Mouse (Mus musculus): ENCODE data around the gene Fam126a. TPM values are rescaled to one million over a fixed set of nuclear protein-coding genes. Genes with fewer than 3 reads are reported as not detected.
A peak's percentile ranks its signal among the peaks of the same experiment; 100 is the strongest.

Gene Fam126a
- 10 to 100 TPM; 37.3 to 41.6 TPM for total RNA-seq (2021)

DNA sequence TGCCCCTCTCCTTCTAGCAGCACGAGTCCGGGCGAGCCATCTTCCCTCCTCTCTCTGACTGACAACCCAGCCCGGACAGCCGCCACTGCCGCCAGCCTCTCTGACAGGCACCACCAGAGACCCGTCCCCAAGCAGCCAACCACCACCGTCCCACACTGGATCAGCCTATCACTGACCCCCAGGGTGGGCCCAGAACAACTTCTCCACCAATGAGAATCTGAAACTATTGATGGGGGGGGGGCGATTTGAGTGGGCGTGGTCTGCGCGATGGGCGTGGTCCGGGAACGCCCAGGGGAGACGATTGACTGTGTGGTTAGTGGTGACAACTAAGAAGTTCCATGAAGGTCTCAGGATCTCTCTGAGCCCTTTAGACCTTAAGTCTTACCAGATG lies at the start of gene Fam126a:
Fam126a (minus strand) TSS at position 112 of the 391 bp plus-strand sequence.
- intact Hi-C loops (cut with DNase I), result no loop called here
- peak; percentile 96 to 97 for DNase-seq (ENCODE audit: extremely low spot score in 1 of 2, low spot score in 2 of 2)

- intact Hi-C loops (cut with DNase I), result no loop called here
- peak in 1 of 2 experiments; percentile 32 for DNase-seq (ENCODE audit: extremely low spot score in 1 of 2, low spot score in 2 of 2)
These were observed 48.1 kb upstream of the Fam126a start for GRCm38 (mm10) chr5:24078420-24079179.

- intact Hi-C loops (cut with DNase I), result loop anchor here (2.0 kb wide), 1 partner anchor 227 kb away; no protein-coding TSS in a partner anchor
- DNase-seq (ENCODE audit: extremely low spot score in 1 of 2, low spot score in 2 of 2), result no peak
These were observed 47.3 kb upstream of the Fam126a start for GRCm38 (mm10) chr5:24077739-24078306.

DNA sequence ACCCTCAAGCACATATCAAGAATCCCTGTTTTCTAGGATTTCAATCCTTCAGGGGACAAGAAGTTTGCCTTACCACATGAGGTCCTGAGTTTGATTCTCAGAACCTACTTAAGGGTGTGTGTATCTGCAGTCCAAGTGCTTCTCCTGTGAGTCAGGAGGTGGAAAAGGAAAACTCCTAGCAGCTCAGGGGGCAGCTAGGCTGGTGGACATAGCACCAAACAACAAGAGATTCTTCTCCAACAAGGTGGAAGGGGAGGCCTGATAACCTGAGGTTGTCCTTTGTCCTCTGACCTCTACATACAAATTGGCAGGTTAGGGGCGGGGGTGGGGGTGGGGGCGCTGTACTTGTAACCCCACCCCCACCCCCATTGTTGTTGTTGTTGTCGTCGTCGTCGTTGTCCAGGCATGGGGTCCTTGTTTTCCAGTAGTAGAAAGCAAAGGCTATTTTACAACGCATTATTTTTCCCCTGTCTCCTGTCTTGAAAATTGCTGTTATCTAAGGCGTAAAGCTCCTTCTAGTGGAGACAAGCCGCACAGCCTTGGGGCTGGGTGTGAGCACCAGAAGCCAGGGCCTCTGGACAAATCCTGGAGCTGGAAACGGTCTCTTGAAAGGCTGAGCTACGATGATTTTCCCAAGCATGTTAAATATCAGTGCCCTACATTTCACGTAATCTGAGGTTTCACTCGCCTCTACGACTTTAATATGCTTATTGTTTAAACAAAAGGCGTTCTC lies 46.7 kb upstream of the Fam126a start:
- intact Hi-C loops (cut with DNase I), result loop anchor here (2.0 kb wide), 1 partner anchor 226 kb away; no protein-coding TSS in a partner anchor
- peak; percentile 53 to 78 for DNase-seq (ENCODE audit: extremely low spot score in 1 of 2, low spot score in 2 of 2)

- intact Hi-C loops (cut with DNase I), result no loop called here
- no peak for DNase-seq (ENCODE audit: extremely low spot score in 1 of 2, low spot score in 2 of 2)
These were observed 41.5 kb upstream of the Fam126a start for GRCm38 (mm10) chr5:24072031-24072430.

- intact Hi-C loops (cut with DNase I), result no loop called here
These were observed 38.5 kb upstream of the Fam126a start for GRCm38 (mm10) chr5:24068955-24069354.

DNA sequence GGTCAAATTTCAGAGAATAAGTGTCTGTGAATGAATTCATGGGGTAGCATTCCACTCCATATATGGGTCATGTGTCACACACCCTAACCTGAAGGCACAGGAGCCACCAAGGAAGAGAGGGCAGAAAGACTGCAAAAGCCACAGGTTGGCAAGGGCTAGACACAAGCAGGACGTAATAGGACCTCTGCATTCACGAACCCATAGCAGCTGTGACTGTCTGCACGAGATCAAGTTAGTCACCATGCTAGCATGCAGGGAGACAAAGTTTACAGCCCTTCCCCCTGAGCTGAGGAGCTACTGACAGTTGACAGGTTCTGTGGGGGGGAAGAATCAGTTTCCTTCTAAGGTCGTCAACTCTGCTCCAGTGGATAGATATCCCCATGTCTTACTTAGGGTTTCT lies 33.1 kb upstream of the Fam126a start:
- DNase-seq (ENCODE audit: extremely low spot score in 1 of 2, low spot score in 2 of 2), result no peak
- intact Hi-C loops (cut with DNase I), result no loop called here

More at GRCm38 (mm10) chr5:24068955-24069354, 38.5 kb upstream of the Fam126a start:
- no peak for DNase-seq (ENCODE audit: extremely low spot score in 1 of 2, low spot score in 2 of 2)

DNA sequence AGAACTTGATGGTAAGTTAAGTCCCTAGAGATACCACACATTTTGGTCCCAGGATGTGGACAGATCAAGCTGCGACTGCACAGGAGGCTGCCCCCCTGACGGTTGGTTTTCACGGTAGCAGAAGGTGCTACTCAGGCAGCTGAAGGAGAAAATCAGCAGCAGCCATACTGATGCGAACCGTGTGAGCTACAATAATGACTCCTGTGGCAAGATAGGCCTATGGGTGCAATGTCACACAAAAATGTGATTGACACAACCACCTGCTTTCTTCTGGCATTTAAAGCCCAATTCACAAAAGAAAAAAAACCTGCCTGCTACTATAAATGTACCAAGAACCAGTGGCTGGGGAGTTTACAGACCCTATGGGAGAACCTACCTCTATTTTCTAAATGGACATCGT lies 32.5 kb upstream of the Fam126a start:
- intact Hi-C loops (cut with DNase I), result no loop called here
- no peak for DNase-seq (ENCODE audit: extremely low spot score in 1 of 2, low spot score in 2 of 2)

- intact Hi-C loops (cut with DNase I), result no loop called here
- no peak for DNase-seq (ENCODE audit: extremely low spot score in 1 of 2, low spot score in 2 of 2)
These were observed 30.5 kb upstream of the Fam126a start for GRCm38 (mm10) chr5:24060949-24061348.

DNA sequence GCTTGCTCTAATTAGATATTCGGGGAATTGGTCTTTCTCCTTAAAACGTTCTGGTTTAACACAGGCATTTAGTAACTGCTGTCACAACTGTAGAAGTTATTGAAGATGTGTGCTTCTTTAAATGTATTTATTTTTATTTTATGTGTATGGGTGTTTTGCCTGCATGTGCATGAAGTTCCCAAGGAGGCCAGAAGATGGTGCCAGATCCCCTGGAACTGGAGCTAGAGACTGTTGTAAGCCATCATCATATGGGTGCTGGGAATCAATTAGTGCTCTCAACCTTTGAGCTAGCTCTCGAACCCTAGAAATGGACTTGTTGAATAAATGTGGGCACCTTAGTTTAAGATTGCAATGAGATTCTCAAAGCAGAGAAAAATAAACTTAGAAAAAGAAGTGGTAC lies 27.1 kb upstream of the Fam126a start:
- DNase-seq (ENCODE audit: extremely low spot score in 1 of 2, low spot score in 2 of 2), result no peak
- intact Hi-C loops (cut with DNase I), result no loop called here

DNA sequence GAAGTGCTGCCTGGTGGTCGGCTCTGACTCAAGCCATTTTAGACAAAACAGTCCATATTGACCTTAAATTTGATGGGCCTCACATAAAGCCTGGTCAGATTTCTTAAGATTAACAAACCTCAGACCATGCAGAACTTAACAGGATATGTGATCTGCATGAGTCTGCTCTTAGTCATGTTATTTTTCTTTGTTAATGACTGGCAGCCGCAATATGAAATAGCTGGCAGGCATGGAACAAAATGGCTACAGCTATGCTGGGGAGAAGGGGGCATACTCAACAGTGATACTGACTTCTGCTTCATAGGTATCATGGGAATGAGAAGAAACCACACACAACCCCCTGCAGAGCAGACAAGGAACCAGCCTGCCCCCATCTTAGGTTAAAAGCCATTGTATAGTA lies 26.4 kb upstream of the Fam126a start:
- intact Hi-C loops (cut with DNase I), result no loop called here
- DNase-seq (ENCODE audit: extremely low spot score in 1 of 2, low spot score in 2 of 2), result no peak

DNA sequence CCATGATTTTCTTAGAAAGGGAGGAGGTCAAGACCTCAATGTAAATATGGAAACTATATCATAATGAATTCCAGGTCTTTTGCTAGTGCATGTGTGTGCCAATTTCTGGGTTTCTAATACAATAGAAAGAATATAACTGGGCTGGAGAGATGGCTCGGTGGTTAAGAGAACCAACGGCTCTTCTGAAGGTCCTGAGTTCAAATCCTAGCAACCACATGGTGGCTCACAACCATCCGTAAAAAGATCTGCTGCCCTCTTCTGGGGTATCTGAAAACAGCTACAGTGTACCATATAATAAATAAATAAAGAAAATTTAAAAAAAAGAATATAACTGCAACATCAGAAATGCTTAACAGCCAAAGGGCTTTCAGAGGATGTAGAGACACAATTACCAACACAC lies 23.9 kb upstream of the Fam126a start:
- DNase-seq (ENCODE audit: extremely low spot score in 1 of 2, low spot score in 2 of 2), result no peak
- intact Hi-C loops (cut with DNase I), result no loop called here

GRCm38 (mm10) chr5:24053245-24054190 lies 23.0 kb upstream of the Fam126a start:
- DNase-seq (ENCODE audit: extremely low spot score in 1 of 2, low spot score in 2 of 2), result no peak
- intact Hi-C loops (cut with DNase I), result no loop called here

DNA sequence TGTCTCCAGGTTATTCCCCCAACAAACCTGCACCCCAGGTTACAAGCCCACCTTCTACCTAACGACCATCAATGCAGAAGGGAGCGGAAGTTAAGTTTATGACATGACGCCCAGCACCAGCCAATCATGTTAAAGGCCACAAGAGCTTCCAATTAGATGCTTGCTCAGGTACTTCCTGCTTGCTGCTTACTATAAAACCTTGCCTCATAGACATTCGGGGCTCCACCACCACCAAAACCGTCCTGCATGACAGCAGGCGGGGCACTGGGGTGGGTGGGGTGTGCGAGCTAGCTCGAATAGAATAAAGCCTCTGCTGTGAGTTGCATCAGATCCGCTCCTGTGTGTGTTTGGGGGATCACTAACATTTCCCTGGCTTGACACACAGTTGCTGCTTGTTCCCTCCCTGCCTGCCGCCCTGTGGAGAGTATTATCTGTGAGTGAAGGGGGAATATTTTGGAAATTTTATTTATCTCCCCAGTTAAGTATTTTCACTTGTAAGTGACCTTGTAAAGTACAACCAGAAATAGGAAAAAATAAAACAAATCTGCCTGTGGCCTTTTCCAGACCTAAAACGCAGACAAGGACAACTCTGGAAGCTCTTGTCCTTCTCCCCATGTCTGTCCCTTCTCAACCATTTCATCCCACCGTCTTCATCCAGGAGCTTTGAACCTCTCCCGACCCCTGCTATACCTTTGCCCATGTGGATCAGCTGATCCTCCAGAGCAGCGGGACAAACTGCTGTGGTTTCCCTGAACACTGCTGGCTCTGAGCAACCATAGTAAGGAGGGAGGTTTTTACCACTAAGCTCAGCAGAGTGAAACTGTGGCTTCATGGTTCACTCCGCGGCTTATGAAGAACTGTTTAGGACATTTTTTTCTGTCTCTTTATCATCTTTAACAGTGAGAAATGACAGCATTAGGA lies 21.5 kb upstream of the Fam126a start:
- intact Hi-C loops (cut with DNase I), result no loop called here
- no peak for DNase-seq (ENCODE audit: extremely low spot score in 1 of 2, low spot score in 2 of 2)

- intact Hi-C loops (cut with DNase I), result no loop called here
- peak in 1 of 2 experiments; percentile 0 for DNase-seq (ENCODE audit: extremely low spot score in 1 of 2, low spot score in 2 of 2)
These were observed 17.3 kb upstream of the Fam126a start for GRCm38 (mm10) chr5:24047821-24048220.

DNA sequence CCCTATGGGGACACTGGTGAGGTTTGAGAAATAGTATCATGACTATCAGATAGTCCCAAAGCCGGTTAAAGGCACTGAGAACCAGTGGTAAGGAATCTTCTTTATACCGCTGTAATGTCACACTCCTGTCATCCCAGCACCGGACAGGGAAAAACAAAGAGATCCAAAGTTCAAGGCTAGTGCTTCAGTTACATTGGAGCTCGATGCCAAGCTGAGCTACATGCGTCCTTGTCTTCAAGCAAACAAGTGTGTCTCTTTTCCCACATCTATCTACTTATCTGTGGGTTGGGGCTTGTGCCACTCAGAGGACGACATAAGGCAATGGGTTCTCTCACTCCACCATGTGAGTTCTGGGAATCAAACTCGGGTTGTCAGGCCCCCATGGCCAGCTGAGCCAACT lies 16.5 kb upstream of the Fam126a start:
- peak in 1 of 2 experiments; percentile 4 for DNase-seq (ENCODE audit: extremely low spot score in 1 of 2, low spot score in 2 of 2)
- intact Hi-C loops (cut with DNase I), result no loop called here

- intact Hi-C loops (cut with DNase I), result no loop called here
These were observed 15.6 kb upstream of the Fam126a start for GRCm38 (mm10) chr5:24045998-24046631.

More at GRCm38 (mm10) chr5:24045998-24046631, 15.6 kb upstream of the Fam126a start:
- peak; percentile 40 to 84 for DNase-seq (ENCODE audit: extremely low spot score in 1 of 2, low spot score in 2 of 2)
